Mouse (Mus musculus): ENCODE data around the gene Aldh9a1. TPM values are rescaled to one million over a fixed set of nuclear protein-coding genes. Genes with fewer than 3 reads are reported as not detected.

Aldh9a1 gene
- polyA plus RNA-seq (2015; fragmentation: Illumina TruSeq; extraction: RNeasy Lipid Tissue Mini Kit (QIAGEN cat#74804); ENCODE audit: insufficient read depth, low read depth, low replicate concordance), result 11.2 TPM

GRCm38 (mm10) chr1:167349815-167350596, at the start of gene Aldh9a1:
Gene Aldh9a1, plus strand, starts transcription at chr1:167349991.

DNA sequence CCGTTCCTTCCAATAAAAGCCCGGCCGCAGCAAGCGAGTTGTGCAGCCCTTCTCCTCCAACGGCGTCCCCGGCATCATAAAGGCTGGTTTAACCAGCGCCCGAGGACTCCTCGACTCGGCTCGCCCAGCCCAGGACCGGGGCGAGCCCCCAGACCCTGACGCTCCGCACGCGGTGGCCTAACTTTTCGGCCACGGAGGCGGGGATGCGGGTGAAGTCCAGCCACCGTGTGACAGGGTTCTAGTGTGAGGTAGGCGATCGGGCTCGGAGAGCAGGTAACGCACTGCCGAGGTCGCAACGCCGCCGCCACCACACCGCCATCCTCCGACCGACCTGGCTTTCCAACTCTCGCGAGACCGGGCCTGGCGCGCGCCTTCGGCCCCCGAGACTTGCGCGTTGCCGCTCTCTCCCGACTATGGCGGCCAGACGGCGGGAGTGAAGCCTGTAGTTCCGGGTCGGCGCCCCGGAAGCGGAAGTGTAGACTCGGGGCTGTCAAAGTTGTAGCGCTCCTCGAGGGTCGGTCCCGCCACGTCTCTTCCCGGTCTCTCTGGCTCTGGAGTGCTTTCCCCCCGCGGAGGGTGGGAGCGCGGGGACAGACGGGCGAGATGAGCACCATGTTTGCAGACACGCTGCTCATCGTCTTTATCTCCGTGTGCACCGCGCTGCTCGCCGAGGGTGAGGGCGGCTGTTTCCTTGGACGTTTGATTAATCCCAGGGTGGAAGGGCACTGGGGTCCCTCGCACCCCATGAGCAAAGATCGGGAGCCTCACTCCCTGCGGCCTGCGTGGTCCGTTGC, 41.3 kb upstream of the Aldh9a1 start, which contains the start of gene Tmco1:
TSS of gene Tmco1 (plus strand) at position 118 of the 794 bp plus-strand sequence.

GRCm38 (mm10) chr1:167393683-167394492, 44.1 kb downstream of the Aldh9a1 start, which contains the start of gene Mgst3:
Gene Mgst3, minus strand, starts transcription at chr1:167393841.

Other genes starting within 250 kb of the Aldh9a1 start
- 10.1 TPM for gene Uck2, start 64.7 kb upstream of the Aldh9a1 start, polyA plus RNA-seq (2015; fragmentation: Illumina TruSeq; extraction: RNeasy Lipid Tissue Mini Kit (QIAGEN cat#74804); ENCODE audit: insufficient read depth, low read depth, low replicate concordance)
- 22.1 TPM for gene Tmco1, start 41.6 kb upstream of the Aldh9a1 start, polyA plus RNA-seq (2015; fragmentation: Illumina TruSeq; extraction: RNeasy Lipid Tissue Mini Kit (QIAGEN cat#74804); ENCODE audit: insufficient read depth, low read depth, low replicate concordance)
- 6.1 TPM for gene Mgst3, start 43.9 kb downstream of the Aldh9a1 start, polyA plus RNA-seq (2015; fragmentation: Illumina TruSeq; extraction: RNeasy Lipid Tissue Mini Kit (QIAGEN cat#74804); ENCODE audit: insufficient read depth, low read depth, low replicate concordance)
- gene Lrrc52, start 116.8 kb downstream of the Aldh9a1 start, polyA plus RNA-seq (2015; fragmentation: Illumina TruSeq; extraction: RNeasy Lipid Tissue Mini Kit (QIAGEN cat#74804); ENCODE audit: insufficient read depth, low read depth, low replicate concordance), result not detected
- 1.2 TPM for gene Rxrg, start 248.4 kb downstream of the Aldh9a1 start, polyA plus RNA-seq (2015; fragmentation: Illumina TruSeq; extraction: RNeasy Lipid Tissue Mini Kit (QIAGEN cat#74804); ENCODE audit: insufficient read depth, low read depth, low replicate concordance)